Mouse (Mus musculus): Measurements from ENCODE around the gene Dennd1a. TPM values are rescaled to one million over a fixed set of nuclear protein-coding genes. Genes with fewer than 3 reads are reported as not detected.

The Dennd1a gene
- total RNA-seq, 2 experiments from 2014 or later: 31.3 to 31.6 TPM

DNA sequence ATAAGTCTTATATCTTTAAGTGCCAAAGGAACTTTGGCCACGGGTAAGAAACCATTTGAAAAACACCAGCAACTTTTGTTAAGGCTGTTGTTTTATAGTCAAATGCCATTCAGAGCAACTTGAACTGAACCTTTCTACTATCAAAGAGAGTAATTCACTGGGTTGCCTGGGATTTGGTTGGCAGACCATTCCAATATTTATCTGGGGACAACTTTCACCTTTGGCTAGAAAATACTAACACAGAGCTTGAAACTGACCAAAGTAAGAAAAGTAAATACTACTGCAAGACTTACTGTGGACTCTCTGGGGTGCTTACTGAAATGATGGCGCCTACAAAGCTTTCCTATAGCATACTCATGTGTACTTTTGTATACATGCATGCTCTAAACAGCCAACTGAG, 178.6 kb downstream of the Dennd1a start:
- DNase-seq: no peak

DNA sequence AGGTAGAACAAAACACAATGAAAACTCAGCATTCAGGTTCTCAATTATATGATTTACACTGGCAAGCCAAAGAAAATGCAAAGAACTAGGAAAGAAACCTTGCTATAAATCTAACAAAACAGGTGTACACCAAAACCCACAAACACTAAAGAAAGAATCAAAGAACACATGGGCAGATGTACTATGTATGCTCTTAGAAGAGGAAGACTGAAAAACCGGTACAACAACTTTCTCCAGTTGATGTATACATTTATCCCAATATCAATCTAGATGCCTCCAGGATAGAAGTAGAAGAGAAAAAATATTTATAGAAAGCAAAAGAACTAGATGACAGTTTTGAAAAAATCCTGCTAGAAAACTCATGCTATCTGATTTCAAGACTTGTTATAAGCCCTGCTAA, 184.5 kb downstream of the Dennd1a start:
- no peak for DNase-seq

DNA sequence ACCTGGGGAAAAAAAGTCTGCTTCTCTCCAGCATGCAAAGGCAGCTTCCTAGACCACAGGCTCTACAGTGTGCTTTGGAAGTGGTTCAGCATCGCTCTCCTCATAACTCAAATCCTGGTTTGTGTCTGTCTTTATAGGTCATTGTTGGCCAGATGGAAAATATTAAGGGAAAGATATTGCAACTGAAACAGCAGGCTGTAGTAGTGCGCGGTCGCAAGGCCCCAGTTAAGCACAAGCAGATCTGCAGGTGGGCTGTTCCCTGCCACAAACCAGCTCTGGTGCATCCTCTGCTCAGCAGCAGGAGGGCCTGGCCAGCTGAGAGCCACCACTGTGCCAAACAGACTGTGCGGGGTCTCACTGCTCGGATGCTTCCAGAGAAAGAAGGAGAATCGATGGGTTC, 186.9 kb downstream of the Dennd1a start:
- DNase-seq: no peak

DNA sequence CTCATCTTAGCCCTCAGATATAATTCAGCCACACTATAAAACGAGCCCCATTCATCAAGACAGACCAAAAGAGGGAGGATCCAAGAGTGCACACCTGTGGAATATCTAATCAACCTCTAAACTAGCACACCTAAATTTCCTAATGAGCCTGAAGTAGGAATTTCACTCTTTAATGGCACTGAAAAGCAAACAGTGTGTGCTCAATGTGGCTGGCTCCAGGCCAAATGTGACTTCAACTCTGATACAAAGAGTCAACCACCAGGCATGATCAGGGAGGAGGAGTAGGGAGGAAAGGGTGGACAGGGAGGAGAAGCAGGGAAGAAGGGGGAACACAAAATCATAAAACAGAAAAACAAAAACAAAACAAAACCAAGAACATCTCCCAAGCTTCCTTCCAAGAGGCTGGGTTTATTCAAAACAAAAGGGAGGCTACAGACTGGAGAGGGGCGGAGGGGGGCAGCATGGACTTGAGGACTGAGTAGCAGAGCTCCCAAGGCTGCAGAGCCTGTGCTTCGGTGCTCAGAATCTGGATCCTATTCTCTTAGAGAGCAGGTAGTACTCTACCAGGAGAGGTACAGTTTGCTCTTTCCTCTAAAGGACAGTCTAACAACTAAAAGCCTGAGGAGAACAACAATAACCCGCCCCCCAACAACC, 187.9 kb downstream of the Dennd1a start:
- peak; percentile 38 for DNase-seq

DNA sequence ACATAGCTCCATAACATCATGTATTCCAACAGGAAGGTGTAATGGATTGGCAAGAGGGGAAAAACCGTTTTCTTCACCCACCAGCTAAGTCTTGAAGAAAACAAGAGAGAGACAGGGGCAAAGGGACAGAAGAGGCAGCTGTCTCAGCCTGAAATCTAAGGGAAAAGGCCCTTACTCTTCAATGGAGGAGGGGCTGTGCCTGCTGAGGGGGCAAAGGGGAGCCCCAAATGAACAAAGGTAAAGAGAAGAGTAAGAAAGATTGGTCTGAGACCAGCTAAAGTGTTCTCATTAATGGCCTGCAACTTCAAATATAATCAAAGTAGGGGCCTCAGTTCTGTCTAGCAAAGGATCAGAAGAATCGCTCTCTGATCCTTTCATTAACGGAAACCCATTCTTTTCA, 189.7 kb downstream of the Dennd1a start:
- no peak for DNase-seq

DNA sequence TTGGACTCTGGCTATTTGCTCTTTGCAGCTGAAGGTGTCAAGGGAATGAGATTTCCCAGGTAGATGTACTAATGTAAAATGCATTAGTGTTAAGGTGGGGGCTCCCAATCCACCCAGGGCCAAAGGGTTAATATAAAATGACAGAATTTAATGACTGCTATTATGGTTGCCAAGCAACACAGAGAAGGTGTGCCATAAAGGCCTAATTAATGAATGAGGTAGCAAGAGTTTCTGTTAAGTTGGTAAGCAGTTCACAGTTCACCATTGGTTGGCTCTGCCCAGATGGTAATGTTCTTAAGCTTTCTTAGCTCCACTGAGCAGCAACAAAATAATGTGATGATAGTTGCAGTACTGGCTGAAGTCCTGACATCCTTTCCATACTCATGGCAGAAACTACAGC, 190.9 kb downstream of the Dennd1a start:
- DNase-seq: no peak

DNA sequence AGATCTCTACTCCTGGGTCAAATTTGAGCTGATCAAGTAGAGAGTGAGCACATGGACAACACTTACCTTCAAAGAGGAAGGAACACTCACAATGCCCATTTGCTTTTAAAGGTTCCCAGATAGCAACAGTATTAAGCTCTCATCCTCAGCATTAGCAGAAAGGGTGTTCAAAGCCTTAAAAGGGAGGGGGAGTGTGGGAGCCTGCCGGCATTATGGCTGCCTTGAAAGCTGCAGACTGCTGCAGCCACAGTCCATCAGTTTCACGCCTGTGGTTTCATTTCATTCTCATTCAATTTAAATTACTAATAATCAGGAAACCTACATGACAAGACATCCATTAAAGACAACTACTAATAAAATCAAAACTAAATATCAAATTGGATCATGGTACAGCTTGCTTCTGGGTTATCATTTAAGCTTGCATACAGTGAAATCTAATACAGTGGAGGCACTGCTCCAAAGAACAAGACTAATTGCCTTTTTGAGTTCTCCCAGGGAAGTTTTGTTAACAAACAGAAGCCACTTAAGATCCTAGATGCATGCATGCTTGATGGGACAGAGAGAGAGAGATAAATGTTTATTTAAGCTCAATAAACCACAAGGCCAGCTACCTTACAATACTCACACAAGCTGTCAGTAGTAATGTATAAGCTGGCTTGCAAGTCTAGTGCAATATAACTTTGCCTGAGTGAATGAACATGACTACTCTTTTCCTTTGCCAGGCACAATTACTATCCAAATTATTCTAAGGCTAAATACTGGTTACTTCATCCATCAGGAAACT, 192.6 kb downstream of the Dennd1a start:
- no peak for DNase-seq

DNA sequence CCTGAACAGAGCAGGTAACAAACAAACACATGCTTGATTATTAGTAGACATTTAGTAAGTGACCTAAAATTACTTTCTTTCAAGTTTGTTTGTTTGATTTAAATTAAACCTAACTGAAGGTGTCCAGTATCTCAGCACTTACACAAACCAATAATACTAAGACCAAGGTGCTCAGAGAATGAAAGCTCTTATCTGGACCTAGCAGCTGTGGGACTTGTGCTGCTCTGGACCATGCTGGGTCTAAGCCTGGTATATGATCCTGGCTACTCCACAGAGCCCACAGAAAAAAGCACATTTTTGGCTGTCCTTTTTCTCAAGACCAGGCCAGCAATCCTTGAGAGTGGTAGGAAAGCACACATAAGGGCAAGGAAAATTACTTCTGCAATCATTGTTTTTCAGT, 193.2 kb downstream of the Dennd1a start:
- DNase-seq: no peak

DNA sequence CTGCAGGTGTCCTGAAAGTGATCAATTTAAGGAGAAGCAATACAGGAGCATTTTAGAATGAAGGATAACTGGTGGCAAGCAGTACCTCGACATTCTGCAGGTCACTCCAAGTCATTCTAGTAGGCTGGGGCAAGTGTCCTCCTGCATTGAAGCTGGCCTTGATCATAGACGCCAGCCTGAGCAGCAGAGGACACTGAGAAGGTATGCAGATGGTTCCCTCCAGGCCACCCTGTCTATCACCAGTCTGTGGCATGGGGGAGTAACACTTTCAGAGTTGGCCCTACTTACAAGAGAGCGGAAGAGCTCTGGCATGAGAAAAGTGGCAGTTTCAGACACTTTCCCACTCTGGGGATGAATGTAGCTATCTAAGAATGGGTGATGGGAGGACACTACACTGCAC, 193.9 kb downstream of the Dennd1a start:
- no peak for DNase-seq

DNA sequence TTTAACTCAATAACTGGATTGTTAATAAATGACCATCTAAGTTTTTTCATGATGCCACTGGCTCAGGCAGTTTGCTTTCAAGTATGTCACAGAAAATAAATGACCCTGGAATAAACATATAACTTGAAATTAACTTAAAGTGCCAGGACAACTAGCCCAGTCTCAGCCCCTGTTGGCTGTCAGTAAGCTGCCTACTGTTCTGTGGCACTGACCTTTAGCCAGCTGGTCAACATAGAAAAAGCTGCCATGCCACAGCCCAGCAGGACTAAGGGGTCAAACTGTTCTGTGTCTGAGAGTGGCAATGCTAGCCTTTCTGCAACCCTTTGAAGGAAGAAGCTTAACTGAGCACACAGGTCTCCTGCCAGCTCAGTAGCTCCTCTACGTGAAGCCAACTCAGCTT, 198.8 kb downstream of the Dennd1a start:
- DNase-seq: no peak

DNA sequence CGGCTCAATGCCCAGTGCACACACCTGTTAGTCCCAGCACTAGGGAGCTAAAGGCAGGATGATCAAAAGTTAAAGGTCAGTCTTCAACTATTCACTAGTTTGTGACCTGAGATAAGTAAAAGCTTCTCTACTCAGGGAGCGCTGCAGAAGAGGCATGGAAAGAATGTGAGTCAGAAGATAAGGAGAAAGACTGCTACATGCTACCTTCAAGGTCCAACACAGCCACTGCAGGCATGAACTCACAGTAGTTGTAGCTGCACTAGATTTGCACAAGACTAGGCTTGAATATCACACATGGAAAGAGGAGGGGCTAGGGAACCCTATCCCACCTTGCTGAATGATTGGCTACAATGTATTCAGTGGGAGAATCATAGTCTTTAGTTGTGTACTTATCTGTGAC, 202.1 kb downstream of the Dennd1a start:
- DNase-seq: no peak

DNA sequence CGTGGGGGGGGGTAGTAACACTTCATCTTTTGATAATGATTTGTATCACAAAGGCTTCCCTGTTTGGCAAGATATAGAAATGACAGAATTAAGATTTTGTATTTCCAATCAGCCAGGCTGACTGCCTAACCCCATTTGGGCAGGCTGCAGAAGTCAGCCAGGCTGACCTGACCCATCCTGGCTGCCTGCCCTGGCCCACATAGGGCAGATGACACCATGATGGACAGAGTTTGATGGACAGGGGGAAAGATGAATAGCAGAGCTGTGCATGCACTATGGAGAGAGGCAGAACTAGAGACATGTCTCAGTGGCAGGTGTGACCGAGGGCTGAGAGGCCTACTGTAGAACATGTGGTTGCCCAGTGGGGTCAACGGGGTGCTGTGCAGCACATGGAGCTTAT, 203.9 kb downstream of the Dennd1a start:
- DNase-seq: no peak

DNA sequence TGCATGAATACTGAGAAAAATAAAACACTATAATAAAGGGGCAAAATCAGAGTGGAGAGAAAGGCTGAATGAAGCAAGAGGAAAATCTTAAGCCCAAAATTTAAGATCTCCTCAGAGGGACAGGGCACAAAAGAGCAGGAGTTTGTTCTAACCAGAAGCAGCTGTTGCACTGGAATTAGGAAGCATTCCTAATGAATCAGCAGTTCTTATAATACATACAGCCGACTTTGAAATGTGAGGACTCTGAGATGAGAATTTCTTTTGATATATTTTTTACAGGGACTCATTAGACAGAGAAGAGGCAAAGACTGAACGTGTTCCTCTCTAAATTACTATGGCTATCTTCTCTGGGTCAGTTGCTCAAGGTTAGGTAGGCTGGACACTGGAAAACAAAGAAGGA, 212.7 kb downstream of the Dennd1a start:
- no peak for DNase-seq

DNA sequence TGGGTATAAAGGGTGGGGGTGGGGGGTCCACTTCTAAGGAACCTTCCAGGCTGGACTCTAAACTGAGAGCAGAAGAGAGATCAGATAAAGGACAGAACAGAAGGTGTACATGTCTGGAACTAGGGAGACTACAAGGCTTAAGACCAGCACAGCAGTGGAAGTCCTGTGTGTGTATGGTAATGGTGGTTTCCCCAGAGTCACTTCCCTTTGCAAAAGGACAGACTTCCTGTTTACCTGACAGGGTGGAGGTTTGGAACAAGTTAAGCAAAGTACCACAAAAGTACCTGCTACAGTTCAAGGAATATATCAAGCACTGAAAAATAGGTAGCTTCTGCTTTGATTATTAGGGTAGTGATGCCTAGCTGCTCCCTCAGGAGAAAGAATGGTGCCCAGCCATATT, 215.1 kb downstream of the Dennd1a start:
- no peak for DNase-seq

DNA sequence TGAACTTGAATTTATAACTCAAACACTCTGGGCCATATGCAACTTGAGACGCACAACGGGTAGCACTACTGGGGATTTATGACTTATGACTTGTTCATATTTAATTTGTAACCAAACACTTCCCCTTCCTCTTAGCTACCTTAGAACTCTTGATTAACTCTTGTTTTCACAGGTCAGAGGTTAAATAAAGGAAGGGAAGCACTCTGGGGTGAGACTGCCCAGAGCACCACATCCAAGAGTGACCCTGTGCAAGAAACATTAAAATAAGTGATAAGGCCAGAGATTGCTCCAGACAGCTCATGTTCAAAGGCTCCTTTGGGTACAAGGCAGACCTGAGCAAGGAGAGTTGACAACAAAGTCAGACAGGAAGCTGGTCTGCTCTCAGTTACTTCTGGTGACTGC, 219.0 kb downstream of the Dennd1a start:
- no peak for DNase-seq

DNA sequence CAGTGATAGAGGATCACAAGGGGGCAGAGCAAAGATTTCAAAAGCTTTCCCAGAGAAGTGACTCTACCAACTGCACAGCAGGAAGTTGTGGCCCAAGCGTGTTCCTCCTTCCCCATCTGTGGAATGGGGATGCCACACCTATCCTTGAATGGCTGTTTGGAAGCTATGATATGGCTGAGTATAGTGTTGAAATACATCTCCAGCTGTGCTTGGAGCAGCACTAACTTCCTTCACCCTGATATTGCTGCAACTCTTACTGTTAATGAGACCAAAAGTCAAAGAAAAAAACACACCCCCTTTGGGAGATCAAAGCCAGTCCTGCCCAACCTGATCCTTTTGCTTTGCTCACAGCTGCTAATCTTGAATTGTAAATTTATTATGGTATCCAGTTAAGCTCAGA, 221.3 kb downstream of the Dennd1a start:
- DNase-seq: no peak

DNA sequence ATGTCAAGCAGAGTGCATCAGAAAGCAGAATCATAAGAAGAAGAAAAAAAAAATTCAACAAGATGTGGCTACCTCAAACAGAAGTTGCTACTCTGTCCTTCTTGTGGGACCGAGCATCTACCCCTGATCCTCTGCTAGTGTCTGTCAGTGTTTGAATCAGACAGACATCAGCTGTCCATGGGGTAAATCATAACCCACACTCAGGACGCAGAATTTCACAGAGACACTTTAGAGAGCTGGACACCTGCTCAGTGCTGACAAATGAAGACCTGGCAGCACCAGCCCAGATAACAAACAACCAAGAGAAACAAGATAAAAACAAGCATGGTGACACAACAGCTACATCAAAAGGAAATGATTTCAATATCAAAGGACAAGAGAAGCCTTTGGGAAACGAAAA, 222.9 kb downstream of the Dennd1a start:
- DNase-seq: no peak

DNA sequence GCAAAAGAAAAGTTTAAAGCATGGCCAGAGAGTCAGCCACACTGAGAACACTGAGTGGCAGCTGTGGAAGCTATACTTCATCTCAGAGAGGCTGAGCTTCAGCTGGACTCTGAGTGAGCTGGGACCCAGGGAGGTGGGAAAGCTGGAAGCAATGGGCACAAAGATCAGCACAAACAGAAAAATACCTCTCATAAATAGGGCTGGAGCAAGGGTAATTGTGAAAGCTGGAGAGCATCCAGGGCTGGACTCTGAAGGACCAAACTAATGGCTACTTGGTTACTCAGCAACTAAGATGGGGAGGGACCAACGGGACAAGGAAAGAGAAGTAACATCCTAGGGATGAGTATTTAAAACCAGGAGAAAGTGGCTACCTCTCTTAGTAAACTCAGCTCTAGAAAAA, 225.0 kb downstream of the Dennd1a start:
- no peak for DNase-seq

DNA sequence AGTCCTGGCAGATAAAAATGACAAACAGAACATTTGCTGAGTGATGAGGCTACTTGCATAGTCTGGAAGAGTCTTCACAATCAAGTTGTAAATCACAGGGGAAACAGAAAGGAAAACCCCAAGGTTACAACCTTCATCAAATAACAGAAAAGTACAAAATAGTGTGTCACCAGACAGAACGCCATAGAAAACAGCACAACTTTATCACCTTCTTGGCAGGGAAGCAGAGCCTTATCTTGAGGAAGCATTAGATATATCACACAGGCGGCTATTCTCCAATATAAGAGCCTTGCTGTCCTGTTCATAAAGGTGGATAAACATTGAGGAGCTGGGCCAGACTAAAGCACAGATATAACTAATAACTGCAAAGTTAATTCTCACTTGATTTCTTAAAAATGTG, 225.7 kb downstream of the Dennd1a start:
- no peak for DNase-seq

DNA sequence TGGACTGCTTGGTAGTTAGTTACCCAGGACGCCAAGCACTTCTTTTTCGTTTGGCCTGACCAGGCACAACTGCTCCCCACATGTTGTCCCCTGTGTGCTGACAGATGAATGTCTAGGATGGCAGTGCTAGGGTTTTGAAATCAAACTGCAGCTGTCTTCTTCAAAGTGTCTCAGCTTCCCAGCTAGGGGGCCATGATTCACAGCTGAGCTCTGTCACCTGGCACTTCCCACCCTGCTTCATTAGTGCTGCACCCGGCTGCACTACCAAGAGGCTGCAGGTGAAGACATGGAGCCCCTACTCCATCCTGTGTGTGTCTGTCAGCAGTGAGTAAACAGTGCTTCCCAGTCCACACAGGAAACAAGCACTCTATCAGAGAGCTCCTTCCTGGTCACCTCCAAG, 234.8 kb downstream of the Dennd1a start:
- DNase-seq: no peak

DNA sequence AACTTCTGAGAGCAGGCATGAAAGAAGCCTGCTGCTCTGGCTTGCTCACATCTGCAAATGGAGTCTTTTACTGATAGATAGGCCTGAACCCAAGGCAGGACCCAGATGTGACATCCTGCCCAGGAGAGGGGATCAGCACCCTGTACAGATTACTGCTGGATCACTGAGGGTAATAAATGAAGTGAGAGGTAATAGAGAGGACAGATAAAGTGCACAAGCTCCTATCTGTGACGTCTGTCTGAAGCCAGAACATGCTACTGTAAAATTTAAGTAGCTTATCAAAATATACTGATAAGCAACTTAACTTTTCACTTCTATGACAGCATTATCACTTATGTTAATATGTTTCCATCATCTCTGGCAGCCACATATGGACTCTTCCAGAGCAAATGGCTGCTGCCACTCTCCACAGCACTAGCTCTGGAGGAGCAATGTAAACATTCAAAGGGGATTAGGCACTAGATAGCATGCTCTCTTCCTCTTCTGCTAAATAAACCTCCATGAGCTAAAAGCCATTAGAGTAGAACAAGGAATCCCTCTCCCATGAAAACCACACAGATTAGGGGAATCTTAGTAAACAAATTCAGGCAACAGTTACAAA, 235.6 kb downstream of the Dennd1a start:
- no peak for DNase-seq

DNA sequence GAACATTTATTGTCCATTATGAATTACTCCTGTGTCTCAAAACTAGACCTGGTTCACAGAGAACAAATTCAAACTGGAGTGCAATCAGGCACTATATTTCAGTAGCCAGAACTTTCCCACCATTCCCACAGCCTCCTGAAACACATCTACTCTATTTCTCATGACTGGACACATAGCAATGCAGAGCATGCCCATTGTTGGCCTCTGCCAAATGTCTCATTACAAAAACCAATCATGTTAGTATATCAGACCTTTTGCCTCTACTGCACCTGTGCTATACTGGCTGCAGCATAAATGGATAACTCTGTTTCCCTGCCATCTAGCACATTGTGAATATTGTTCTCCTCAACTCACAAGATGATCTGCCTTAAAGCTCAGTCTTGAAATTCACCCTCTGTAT, 238.2 kb downstream of the Dennd1a start:
- no peak for DNase-seq

DNA sequence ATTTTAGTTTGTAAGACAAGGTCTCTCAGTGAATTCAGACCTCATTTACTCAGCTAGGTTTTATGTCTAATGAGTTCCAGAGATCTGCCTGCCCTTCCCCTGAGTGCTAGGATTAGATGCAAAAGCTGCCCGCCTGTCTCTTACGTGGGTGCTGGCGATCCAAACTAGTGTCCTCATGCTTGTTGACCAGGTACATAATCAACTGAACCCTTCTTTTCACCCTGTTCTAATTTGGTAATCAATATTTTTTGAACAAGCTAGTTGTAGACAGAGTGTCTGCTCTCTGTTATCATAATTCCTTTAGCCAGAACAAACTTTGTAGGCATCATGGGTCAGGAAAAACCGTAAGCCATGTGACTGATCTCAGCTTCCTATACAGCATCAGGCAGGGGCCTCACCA, 241.9 kb downstream of the Dennd1a start:
- no peak for DNase-seq

DNA sequence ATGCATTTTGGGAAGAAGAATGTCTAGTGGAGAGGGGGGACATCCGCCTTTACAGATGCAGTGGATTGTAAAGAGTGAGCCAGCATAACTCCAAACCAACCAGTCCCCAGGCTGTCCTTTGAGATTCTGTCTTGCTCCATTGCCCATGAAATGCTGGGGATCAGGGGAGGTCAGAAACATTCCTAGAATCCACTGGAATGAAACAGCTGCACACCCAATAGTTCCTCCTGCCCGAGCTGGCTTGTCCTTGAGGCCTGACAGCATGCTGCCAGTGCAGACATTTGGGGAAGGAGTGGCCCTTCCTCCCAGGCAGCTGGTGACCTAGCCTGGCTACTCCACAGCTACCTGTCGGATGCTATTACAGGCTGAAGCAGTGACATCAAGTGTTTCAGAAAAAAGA, 246.3 kb downstream of the Dennd1a start:
- no peak for DNase-seq
